Mouse (Mus musculus) embryonic fibroblast, embryonic 13.5 days (primary cell): ENCODE results near the gene Slc39a7.

Experiments
- CTCF ChIP-seq: IDR thresholded peaks from 2 replicates; pipeline ENCODE4 v1.5.1; 2011; ENCODE audit warnings: mild to moderate bottlenecking, control low read depth, low read length, moderate library complexity, borderline replicate concordance; ENCODE audit not compliant: insufficient read depth
- POLR2A ChIP-seq: IDR thresholded peaks from 2 replicates; pipeline ENCODE4 v1.6.1; 2011; ENCODE audit warnings: low read depth, mild to moderate bottlenecking, control low read depth, low read length, moderate library complexity

GRCm38 (mm10) chr17:34032806-34033205 lies 1.3 kb upstream of the Slc39a7 start:
- TF ChIP-seq POLR2A (no peak; the same call in 1 of the 2 replicates), CTCF (no peak)
